Mouse (Mus musculus): ENCODE data around the gene Prpf18. TPM values are rescaled to one million over a fixed set of nuclear protein-coding genes. Genes with fewer than 3 reads are reported as not detected.

The Prpf18 gene
- polyA plus RNA-seq, 1 experiment from 2014 or later = 32.5 TPM

- Histone ChIP-seq H3K4me1 (ENCODE audit: control insufficient read depth, insufficient read depth, low read length) (no peaks in the 10 kb centered on the region), H3K36me3 (ENCODE audit: control insufficient read depth, insufficient read depth, low read length) (peaks cover 29% of the 10 kb centered on the region; the same call in 1 of the 2 replicates), H3K9ac (replicated peaks; ENCODE audit: low read depth, low read length) (no peak overlapping the region), H3K4me3 (ENCODE audit: low read depth, low read length) (no peak overlapping the region), H3K27me3 (ENCODE audit: control insufficient read depth, insufficient read depth, low read length) (no peaks in the 10 kb centered on the region), H3K4me2 (replicated peaks; ENCODE audit: low read depth, low read length) (no peak overlapping the region), H3K27ac (ENCODE audit: low read length) (no peak overlapping the region), H3K9me3 (ENCODE audit: control insufficient read depth, low read depth, low read length) (no peaks in the 10 kb centered on the region)
- WGBS = 74% methylated on average over 4 of the region's 4 CpGs
- ATAC-seq (ENCODE audit: insufficient number of reproducible peaks, insufficient read depth, low FRiP score, low read depth) = no peak
Observed at GRCm38 (mm10) chr2:4645066-4645465, 6.8 kb downstream of the Prpf18 start.

- H3K36me3 ChIP-seq (ENCODE audit: control insufficient read depth, insufficient read depth, low read length) = peaks cover 54% of the 10 kb centered on the region
- no peak for ATAC-seq (ENCODE audit: insufficient number of reproducible peaks, insufficient read depth, low FRiP score, low read depth)
- no peak overlapping the region for H3K4me2 ChIP-seq (replicated peaks; ENCODE audit: low read depth, low read length)
- H3K9ac ChIP-seq (replicated peaks; ENCODE audit: low read depth, low read length) = no peak overlapping the region
- no peaks in the 10 kb centered on the region for H3K4me1 ChIP-seq (ENCODE audit: control insufficient read depth, insufficient read depth, low read length)
- no peaks in the 10 kb centered on the region for H3K9me3 ChIP-seq (ENCODE audit: control insufficient read depth, low read depth, low read length)
- 82% methylated on average over 3 of the region's 3 CpGs for WGBS
- no peak overlapping the region for H3K4me3 ChIP-seq (ENCODE audit: low read depth, low read length)
- H3K27ac ChIP-seq (ENCODE audit: low read length) = no peak overlapping the region
- no peaks in the 10 kb centered on the region for H3K27me3 ChIP-seq (ENCODE audit: control insufficient read depth, insufficient read depth, low read length)
Observed at GRCm38 (mm10) chr2:4638189-4638588, 13.7 kb downstream of the Prpf18 start.

- Histone ChIP-seq H3K9ac (replicated peaks; ENCODE audit: low read depth, low read length) (no peak overlapping the region), H3K36me3 (ENCODE audit: control insufficient read depth, insufficient read depth, low read length) (peaks cover 57% of the 10 kb centered on the region), H3K4me3 (ENCODE audit: low read depth, low read length) (no peak overlapping the region), H3K27ac (ENCODE audit: low read length) (no peak overlapping the region), H3K9me3 (ENCODE audit: control insufficient read depth, low read depth, low read length) (no peaks in the 10 kb centered on the region), H3K27me3 (ENCODE audit: control insufficient read depth, insufficient read depth, low read length) (no peaks in the 10 kb centered on the region), H3K4me2 (replicated peaks; ENCODE audit: low read depth, low read length) (no peak overlapping the region), H3K4me1 (ENCODE audit: control insufficient read depth, insufficient read depth, low read length) (no peaks in the 10 kb centered on the region)
- WGBS = 83% methylated on average over 7 of the region's 7 CpGs
- ATAC-seq (ENCODE audit: insufficient number of reproducible peaks, insufficient read depth, low FRiP score, low read depth) = no peak
Observed at GRCm38 (mm10) chr2:4636656-4637055, 15.3 kb downstream of the Prpf18 start.

DNA sequence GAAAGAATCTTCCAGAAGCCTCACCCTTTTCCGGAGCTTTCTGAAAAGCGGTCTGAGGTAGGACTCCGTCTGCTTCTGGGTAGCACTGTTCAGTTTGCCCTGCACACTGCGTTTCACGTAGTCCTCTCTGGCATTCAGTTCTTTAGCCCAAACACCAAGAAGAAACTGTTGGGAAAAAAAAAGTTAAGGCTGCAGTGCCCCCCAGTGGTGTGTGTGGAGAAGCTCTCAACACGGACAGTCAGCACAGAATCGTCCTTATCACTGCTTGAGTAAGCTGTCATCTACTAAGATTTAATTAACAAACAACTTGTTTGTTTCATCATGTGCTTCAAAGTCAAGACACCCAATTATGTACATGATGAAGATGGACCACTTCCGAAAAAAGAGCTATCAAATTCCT is 16.1 kb downstream of the Prpf18 start:
- Histone ChIP-seq H3K27me3 (ENCODE audit: control insufficient read depth, insufficient read depth, low read length) (no peaks in the 10 kb centered on the region), H3K4me1 (ENCODE audit: control insufficient read depth, insufficient read depth, low read length) (no peaks in the 10 kb centered on the region), H3K4me3 (ENCODE audit: low read depth, low read length) (no peak overlapping the region), H3K9me3 (ENCODE audit: control insufficient read depth, low read depth, low read length) (no peaks in the 10 kb centered on the region), H3K9ac (replicated peaks; ENCODE audit: low read depth, low read length) (no peak overlapping the region), H3K4me2 (replicated peaks; ENCODE audit: low read depth, low read length) (no peak overlapping the region), H3K36me3 (ENCODE audit: control insufficient read depth, insufficient read depth, low read length) (peaks cover 57% of the 10 kb centered on the region), H3K27ac (ENCODE audit: low read length) (no peak overlapping the region)
- 90% methylated on average over 8 of the region's 8 CpGs for WGBS
- ATAC-seq (ENCODE audit: insufficient number of reproducible peaks, insufficient read depth, low FRiP score, low read depth) = no peak

DNA sequence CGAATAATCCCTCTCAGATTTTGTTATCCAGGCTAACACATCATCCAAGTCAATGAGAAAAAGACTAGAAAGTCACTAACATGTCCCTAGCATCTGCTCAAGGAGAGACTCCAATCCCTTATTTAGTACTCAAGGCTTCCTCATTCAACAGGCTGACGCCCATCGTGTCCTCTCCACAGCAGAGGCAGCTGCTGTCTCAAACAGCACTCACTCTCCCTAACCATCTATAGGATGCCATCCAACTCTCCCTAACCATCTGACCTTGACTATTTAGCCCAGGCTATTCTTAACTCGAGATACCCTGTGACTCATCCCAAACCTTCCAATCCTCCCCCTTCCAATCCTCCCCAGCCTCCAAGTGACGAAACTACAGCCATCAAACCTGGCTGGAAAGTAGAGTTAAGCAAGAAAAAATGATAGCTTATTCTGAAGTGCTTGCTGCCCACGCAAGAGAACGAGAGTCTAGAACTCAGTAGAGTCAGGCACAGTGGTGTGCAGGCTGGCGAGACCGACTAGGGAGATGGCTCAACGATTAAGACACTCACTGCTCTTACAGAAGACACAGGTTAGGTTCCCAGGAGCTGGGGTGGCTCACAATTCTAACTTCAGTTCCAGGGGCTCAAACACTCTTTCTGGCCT is 21.6 kb downstream of the Prpf18 start:
- ATAC-seq (ENCODE audit: insufficient number of reproducible peaks, insufficient read depth, low FRiP score, low read depth) = no peak
- Histone ChIP-seq H3K9me3 (ENCODE audit: control insufficient read depth, low read depth, low read length) (no peaks in the 10 kb centered on the region), H3K4me3 (ENCODE audit: low read depth, low read length) (no peak overlapping the region), H3K36me3 (ENCODE audit: control insufficient read depth, insufficient read depth, low read length) (peaks cover 31% of the 10 kb centered on the region), H3K4me2 (replicated peaks; ENCODE audit: low read depth, low read length) (no peak overlapping the region), H3K4me1 (ENCODE audit: control insufficient read depth, insufficient read depth, low read length) (no peaks in the 10 kb centered on the region), H3K27me3 (ENCODE audit: control insufficient read depth, insufficient read depth, low read length) (no peaks in the 10 kb centered on the region), H3K27ac (ENCODE audit: low read length) (no peak overlapping the region), H3K9ac (replicated peaks; ENCODE audit: low read depth, low read length) (no peak overlapping the region)
- 90% methylated on average over 10 of the region's 10 CpGs for WGBS

GRCm38 (mm10) chr2:4629470-4629869 is 22.4 kb downstream of the Prpf18 start:
- no peak for ATAC-seq (ENCODE audit: insufficient number of reproducible peaks, insufficient read depth, low FRiP score, low read depth)

GRCm38 (mm10) chr2:4628920-4629319 is 23.0 kb downstream of the Prpf18 start:
- Histone ChIP-seq H3K4me1 (ENCODE audit: control insufficient read depth, insufficient read depth, low read length) (no peaks in the 10 kb centered on the region), H3K9me3 (ENCODE audit: control insufficient read depth, low read depth, low read length) (no peaks in the 10 kb centered on the region), H3K4me2 (replicated peaks; ENCODE audit: low read depth, low read length) (no peak overlapping the region), H3K36me3 (ENCODE audit: control insufficient read depth, insufficient read depth, low read length) (peaks cover 21% of the 10 kb centered on the region), H3K9ac (replicated peaks; ENCODE audit: low read depth, low read length) (no peak overlapping the region), H3K4me3 (ENCODE audit: low read depth, low read length) (no peak overlapping the region), H3K27ac (ENCODE audit: low read length) (no peak overlapping the region), H3K27me3 (ENCODE audit: control insufficient read depth, insufficient read depth, low read length) (no peaks in the 10 kb centered on the region)
- no peak for ATAC-seq (ENCODE audit: insufficient number of reproducible peaks, insufficient read depth, low FRiP score, low read depth)
- WGBS = 94% methylated on average over 2 of the region's 2 CpGs

More at GRCm38 (mm10) chr2:4629470-4629869, 22.4 kb downstream of the Prpf18 start:
- 89% methylated on average over 11 of the region's 11 CpGs for WGBS
- Histone ChIP-seq H3K4me2 (replicated peaks; ENCODE audit: low read depth, low read length) (no peak overlapping the region), H3K9ac (replicated peaks; ENCODE audit: low read depth, low read length) (no peak overlapping the region), H3K4me1 (ENCODE audit: control insufficient read depth, insufficient read depth, low read length) (no peaks in the 10 kb centered on the region), H3K36me3 (ENCODE audit: control insufficient read depth, insufficient read depth, low read length) (peaks cover 22% of the 10 kb centered on the region), H3K27me3 (ENCODE audit: control insufficient read depth, insufficient read depth, low read length) (no peaks in the 10 kb centered on the region), H3K4me3 (ENCODE audit: low read depth, low read length) (no peak overlapping the region), H3K9me3 (ENCODE audit: control insufficient read depth, low read depth, low read length) (no peaks in the 10 kb centered on the region), H3K27ac (ENCODE audit: low read length) (no peak overlapping the region)

- Histone ChIP-seq H3K36me3 (ENCODE audit: control insufficient read depth, insufficient read depth, low read length) (peaks cover 22% of the 10 kb centered on the region), H3K4me1 (ENCODE audit: control insufficient read depth, insufficient read depth, low read length) (no peaks in the 10 kb centered on the region), H3K4me2 (replicated peaks; ENCODE audit: low read depth, low read length) (no peak overlapping the region), H3K9ac (replicated peaks; ENCODE audit: low read depth, low read length) (no peak overlapping the region), H3K9me3 (ENCODE audit: control insufficient read depth, low read depth, low read length) (no peaks in the 10 kb centered on the region), H3K27me3 (ENCODE audit: control insufficient read depth, insufficient read depth, low read length) (no peaks in the 10 kb centered on the region), H3K4me3 (ENCODE audit: low read depth, low read length) (no peak overlapping the region), H3K27ac (ENCODE audit: low read length) (no peak overlapping the region)
- ATAC-seq (ENCODE audit: insufficient number of reproducible peaks, insufficient read depth, low FRiP score, low read depth) = no peak
- 83% methylated on average over 3 of the region's 3 CpGs for WGBS
Observed at GRCm38 (mm10) chr2:4626911-4627310, 25.0 kb downstream of the Prpf18 start.

DNA sequence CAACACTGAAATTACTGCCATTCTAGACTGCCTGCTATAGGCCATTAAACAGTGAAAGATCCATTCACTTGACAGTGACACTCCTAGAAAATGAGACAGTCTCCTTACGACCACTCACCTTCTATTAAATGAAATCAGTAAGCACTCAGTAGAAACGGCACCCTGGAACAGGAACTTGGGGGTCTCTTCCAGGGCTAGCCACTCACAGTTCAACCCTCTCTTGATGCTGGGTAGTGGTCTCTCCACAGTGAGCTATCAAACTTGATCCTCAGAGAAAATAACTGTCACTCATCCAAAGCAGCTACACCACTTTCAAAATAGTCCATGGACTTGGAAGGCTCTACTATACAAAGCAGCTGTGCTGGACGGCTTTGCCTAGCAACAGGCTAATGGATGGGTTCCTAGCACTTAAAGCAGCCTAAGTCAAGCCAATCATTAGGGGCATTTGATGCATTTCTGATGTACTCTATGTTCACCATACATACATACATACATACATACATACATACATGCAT is 30.4 kb downstream of the Prpf18 start:
- peaks cover 3% of the 10 kb centered on the region; the same call in 1 of the 2 replicates for H3K4me1 ChIP-seq (ENCODE audit: control insufficient read depth, insufficient read depth, low read length)
- peak overlapping the region; percentile 89 for H3K27ac ChIP-seq (ENCODE audit: low read length)
- ATAC-seq (ENCODE audit: insufficient number of reproducible peaks, insufficient read depth, low FRiP score, low read depth) = 0 out of 2 replicates have a peak, but pooled peaks have one; percentile 20
- peaks cover 16% of the 10 kb centered on the region for H3K36me3 ChIP-seq (ENCODE audit: control insufficient read depth, insufficient read depth, low read length)
- WGBS = 64% methylated on average over 3 of the region's 3 CpGs
- H3K4me3 ChIP-seq (ENCODE audit: low read depth, low read length) = no peak overlapping the region
- H3K27me3 ChIP-seq (ENCODE audit: control insufficient read depth, insufficient read depth, low read length) = no peaks in the 10 kb centered on the region
- no peaks in the 10 kb centered on the region for H3K9me3 ChIP-seq (ENCODE audit: control insufficient read depth, low read depth, low read length)
- H3K9ac ChIP-seq (replicated peaks; ENCODE audit: low read depth, low read length) = no peak overlapping the region
- H3K4me2 ChIP-seq (replicated peaks; ENCODE audit: low read depth, low read length) = no peak overlapping the region

Data from stomach, embryonic 14.5 days (tissue).